Mouse (Mus musculus): ENCODE data around the gene Foxred2. TPM values are rescaled to one million over a fixed set of nuclear protein-coding genes. Genes with fewer than 3 reads are reported as not detected.

The Foxred2 gene
- total RNA-seq, 1 experiment from 2014 or later = 3.3 TPM

DNA sequence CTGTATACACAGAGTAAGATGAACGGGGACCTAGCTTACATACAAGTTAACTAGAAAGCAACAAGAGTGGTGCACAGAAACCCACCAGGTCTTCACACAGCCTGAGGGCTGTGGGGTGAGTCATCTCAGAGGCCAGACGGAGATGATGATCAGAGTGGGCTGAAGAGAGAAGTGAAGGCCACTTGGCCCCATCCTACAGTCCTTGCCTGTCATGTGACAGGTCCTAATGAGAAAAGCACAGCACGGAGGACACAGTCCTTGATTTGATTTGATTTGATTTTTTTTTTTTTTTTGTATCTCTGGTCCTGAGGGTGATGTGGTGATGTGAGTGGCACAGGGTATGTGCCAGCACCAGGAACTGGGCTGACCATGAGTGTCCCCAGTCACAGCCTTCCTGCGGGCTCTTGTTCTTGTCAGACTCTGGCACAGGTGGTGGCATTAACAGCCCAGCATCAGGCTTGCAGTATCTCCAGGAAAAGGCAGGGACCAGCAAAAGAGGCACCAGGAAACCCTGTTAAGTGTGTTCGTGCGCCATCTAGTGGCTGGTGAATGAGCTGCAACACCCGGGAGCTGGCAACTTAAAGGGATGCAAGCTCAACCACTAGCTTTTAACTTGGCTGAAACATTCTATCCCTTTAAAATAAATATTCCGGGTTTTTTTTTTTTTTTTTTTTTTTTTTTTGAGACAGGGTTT lies 39.5 kb downstream of the Foxred2 start:
- DNase-seq = peak; percentile 96

- no peak for DNase-seq
Observed at GRCm38 (mm10) chr15:77915287-77915686, 41.2 kb downstream of the Foxred2 start.

DNA sequence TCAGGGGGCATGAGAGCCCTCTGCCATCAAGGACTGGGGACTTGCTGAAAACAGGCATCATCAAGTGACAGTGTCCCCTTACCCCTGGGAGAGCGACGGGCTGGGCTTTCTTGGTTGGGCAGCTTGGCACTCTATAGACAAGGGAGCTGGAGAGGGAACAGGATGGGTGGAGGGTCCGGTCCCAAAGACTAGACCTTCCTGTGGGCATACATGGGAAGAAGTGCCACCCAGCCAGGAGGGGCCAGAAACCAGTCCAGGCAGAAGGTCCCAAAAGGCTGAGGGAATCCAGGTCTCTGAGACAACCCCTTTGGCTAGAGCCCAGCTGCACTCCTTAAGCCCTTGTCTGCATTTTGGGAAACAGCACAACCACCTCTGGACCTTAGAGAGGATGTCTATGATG lies 42.0 kb downstream of the Foxred2 start:
- no peak for DNase-seq

DNA sequence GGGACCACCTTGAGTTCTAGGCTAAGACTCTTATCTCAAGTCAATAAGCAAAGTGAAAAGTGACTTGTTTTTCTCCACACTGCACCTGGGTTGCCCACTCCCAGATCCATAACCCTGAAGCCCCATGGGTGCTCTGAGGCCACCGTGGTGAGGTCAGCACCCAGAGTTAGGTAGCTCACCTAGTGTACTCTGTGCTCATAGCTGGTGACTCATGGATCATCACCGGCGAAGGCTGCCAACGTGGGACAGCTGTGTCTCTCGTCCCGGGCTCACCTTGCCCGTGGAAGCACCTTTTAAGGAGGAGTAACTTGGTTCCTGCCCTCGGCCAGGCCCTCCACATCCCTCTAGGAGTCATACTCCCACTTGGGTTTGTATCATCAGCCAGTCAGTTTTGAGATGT lies 43.5 kb downstream of the Foxred2 start:
- DNase-seq = no peak

DNA sequence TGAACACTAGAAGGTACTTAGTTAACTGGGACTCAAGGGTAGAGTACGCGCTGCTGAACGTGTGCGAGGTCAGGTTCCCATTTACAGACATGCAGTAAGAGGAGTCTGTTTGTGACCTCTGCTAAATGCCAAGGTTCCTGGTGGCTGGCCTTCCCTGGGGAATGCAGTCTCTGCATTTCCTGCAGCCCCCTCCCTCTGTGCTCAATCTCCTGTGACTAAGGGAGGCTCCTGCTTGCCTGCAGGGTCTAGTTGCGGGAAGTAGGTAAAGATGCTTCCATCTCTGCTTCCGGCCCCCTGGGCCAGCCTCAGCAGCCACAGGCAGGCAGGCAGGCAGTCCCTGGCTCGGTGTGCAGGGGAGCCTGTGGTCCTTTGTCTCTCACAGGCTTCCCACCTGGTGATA lies 43.9 kb downstream of the Foxred2 start:
- peak; percentile 71 for DNase-seq

GRCm38 (mm10) chr15:77912048-77912447 lies 44.5 kb downstream of the Foxred2 start:
- peak; percentile 58 for DNase-seq

- DNase-seq = peak; percentile 45
Observed at GRCm38 (mm10) chr15:77911065-77911464, 45.5 kb downstream of the Foxred2 start.

- peak; percentile 6 for DNase-seq
Observed at GRCm38 (mm10) chr15:77907646-77908518, 48.6 kb downstream of the Foxred2 start.

DNA sequence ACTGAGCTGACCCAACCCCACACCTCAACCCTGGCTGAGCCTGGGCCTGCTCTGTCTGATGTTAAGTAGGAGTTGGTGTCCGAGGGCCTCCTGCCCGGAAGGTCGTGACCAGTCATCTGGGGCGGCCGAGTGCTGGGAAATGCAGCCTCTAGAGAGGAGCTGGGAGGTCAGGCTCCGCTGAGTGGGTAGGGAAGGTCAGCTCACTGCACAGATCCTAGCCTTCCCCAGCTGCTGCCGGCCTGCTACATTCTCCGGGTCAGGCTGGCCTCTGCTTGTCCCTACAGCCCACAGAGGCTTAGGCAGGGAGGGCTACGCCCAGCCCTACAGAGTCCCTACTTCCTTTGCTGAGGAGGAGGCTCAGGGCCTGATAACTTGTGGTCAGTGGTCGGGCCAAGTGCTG lies 50.0 kb downstream of the Foxred2 start:
- no peak for DNase-seq

- no peak for DNase-seq
Observed at GRCm38 (mm10) chr15:77906081-77906480, 50.4 kb downstream of the Foxred2 start.

- DNase-seq = peak; percentile 80
Observed at GRCm38 (mm10) chr15:77905275-77905970, 51.1 kb downstream of the Foxred2 start.

DNA sequence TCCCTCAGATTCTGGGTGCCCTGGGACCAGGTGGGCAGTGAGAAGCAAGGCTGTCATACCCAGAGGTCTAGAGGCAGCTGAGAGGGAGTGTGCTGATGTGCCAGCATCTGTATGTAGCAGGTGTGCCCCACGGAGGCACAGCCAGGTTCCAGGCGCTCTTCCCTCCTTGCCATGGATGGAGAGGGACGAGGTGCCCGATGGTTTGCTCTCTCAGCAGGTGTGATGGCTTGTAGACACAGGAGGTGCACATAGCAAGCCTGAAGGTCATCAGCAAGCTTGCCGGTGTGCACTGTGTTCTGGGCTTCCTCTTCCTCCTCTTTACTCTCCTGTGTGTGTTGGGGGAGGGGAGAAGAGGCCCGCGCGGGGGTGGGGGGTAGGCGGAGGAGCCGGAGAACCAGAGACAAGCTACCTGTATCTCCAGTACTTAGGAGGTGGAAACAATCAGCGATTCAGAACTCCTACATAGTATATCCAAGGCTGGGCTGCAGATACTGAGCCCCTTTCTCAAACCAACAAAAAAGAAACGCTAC lies 52.1 kb downstream of the Foxred2 start:
- DNase-seq = no peak

DNA sequence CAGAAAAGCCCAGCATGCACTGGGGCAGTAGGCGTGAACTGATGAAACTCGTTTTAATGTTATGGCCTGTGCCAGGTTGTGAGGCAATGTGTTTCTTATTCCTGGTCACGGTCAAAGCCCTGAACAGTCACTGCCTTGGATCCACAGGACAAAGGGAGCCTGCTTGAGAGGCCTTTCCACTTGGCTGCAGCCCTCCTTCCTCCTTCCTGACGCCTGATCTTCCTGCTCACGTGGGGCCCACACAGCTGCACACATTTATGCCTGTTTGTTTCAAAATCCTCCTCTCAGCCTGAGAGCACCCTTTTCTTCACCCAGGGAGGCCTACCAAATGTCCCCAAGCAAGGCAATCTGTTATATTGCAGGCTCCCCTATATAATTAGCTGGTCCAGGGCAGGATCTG lies 53.3 kb downstream of the Foxred2 start:
- DNase-seq = no peak

GRCm38 (mm10) chr15:77894926-77895325 lies 61.6 kb downstream of the Foxred2 start:
- DNase-seq = no peak

- DNase-seq = peak; percentile 3
Observed at GRCm38 (mm10) chr15:77893292-77893691, 63.2 kb downstream of the Foxred2 start.

DNA sequence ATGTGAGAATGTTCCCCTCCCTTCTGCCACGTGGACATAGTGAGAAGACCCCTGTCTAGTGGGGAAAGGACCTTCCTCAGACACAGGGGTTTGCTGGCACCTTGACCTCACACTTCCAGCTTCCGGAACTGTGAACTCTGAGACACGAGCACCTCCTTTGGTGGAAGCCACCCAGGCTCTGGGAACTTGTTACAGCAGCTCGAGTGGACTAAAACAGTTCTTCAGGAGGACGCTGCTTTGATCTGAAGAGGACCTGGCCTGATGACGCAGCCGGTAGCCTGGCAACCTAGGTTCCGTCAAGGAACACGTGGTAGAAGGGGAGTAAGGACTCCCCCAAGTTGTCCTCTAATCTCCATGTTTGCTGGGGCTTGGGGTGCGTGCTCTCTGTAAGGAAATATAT lies 64.1 kb downstream of the Foxred2 start:
- no peak for DNase-seq

- DNase-seq = peak; percentile 11
Observed at GRCm38 (mm10) chr15:77891766-77892165, 64.8 kb downstream of the Foxred2 start.

Other genes starting within 250 kb of the Foxred2 start
- gene Apol9b, start 227.7 kb downstream of the Foxred2 start, total RNA-seq (2021) = 0.33 and 0.71 TPM in 2 replicates
- 0.30 and 1.7 TPM in 2 replicates for gene Apol8, start 199.7 kb downstream of the Foxred2 start, total RNA-seq (2021)
- gene Myh9, start 114.5 kb downstream of the Foxred2 start, total RNA-seq (2021) = 280 and 301 TPM in 2 replicates
- gene Txn2, start 27.7 kb downstream of the Foxred2 start, total RNA-seq (2021) = 430 and 443 TPM in 2 replicates
- gene Eif3d, start 14.1 kb upstream of the Foxred2 start, total RNA-seq (2021) = 152 and 167 TPM in 2 replicates
- gene Cacng2, start 163.3 kb upstream of the Foxred2 start, total RNA-seq (2021) = 0.26 and 0.60 TPM in 2 replicates
- 17.2 and 18.4 TPM in 2 replicates for gene Ift27, start 217.4 kb upstream of the Foxred2 start, total RNA-seq (2021)
- gene Pvalb, start 249.7 kb upstream of the Foxred2 start, total RNA-seq (2021) = 0.94 TPM in 1 of 2 replicates, not detected in the other

Data from adrenal gland, postnatal 14 days (tissue).